Mouse (Mus musculus) limb, embryonic 14.5 days (tissue): ENCODE measurements around the gene Golgb1. TPM values are rescaled to one million over a fixed set of nuclear protein-coding genes. Genes with fewer than 3 reads are reported as not detected.
A peak's percentile ranks its signal among the peaks of the same experiment; 100 is the strongest.

Experiments used
- ATAC-seq: fragments of 200-750 bp; cut with Nextera tagmentation; 2 replicates; pipeline ENCODE4 v1.8.0; 2017; ENCODE audit warnings: low read depth, moderate number of reproducible peaks, moderate TSS enrichment; ENCODE audit not compliant: low FRiP score
- DNase-seq: peaks from one replicate; pipeline ENCODE4 v3.0.0-alpha.2; 2015; ENCODE audit warnings: low spot score
- H3K27ac ChIP-seq: fragments of 300-500 bp; sonication (generic); replicated peaks from 2 replicates; pipeline ENCODE4 v1.5.1; 2014; ENCODE audit warnings: low read depth, mild to moderate bottlenecking, low read length, moderate library complexity, mixed read lengths
- H3K27me3 ChIP-seq: fragments of 300-500 bp; sonication (generic); 2 replicates; pipeline ENCODE4 v1.6.1; 2014; ENCODE audit warnings: low read length, mixed read lengths; ENCODE audit not compliant: control insufficient read depth, insufficient read depth
- H3K36me3 ChIP-seq: fragments of 300-500 bp; sonication (generic); 2 replicates; pipeline ENCODE4 v1.6.1; 2014; ENCODE audit warnings: mild to moderate bottlenecking, low read length, moderate library complexity, mixed read lengths; ENCODE audit not compliant: control insufficient read depth, insufficient read depth
- H3K4me1 ChIP-seq: fragments of 300-500 bp; sonication (generic); 2 replicates; pipeline ENCODE4 v1.6.1; 2014; ENCODE audit warnings: antibody characterized with exemption, low read length, mixed read lengths; ENCODE audit not compliant: control insufficient read depth, insufficient read depth
- H3K4me2 ChIP-seq: fragments of 300-500 bp; sonication (generic); replicated peaks from 2 replicates; pipeline ENCODE4 v1.6.1; 2014; ENCODE audit warnings: low read depth, mild to moderate bottlenecking, low read length, moderate library complexity; ENCODE audit not compliant: severe bottlenecking
- H3K4me3 ChIP-seq: fragments of 300-500 bp; sonication (generic); replicated peaks from 2 replicates; pipeline ENCODE4 v1.5.1; 2014; ENCODE audit warnings: low read length
- H3K9ac ChIP-seq: fragments of 300-500 bp; sonication (generic); 2 replicates; pipeline ENCODE4 v1.6.1; 2014; ENCODE audit warnings: mild to moderate bottlenecking, low read depth, low read length, moderate library complexity; ENCODE audit not compliant: severe bottlenecking
- H3K9me3 ChIP-seq: fragments of 300-500 bp; sonication (generic); 2 replicates; pipeline ENCODE4 v1.6.1; 2016; ENCODE audit warnings: low read length; ENCODE audit not compliant: control insufficient read depth
- POLR2A ChIP-seq: fragments of 200-500 bp; IDR thresholded peaks from 2 replicates; pipeline ENCODE4 v1.8.0; 2012; ENCODE audit warnings: inconsistent platforms, mild to moderate bottlenecking, moderate library complexity, borderline replicate concordance; ENCODE audit not compliant: insufficient read depth, insufficient read length; ENCODE audit errors: extremely low read depth
- WGBS: fragments of 180-500 bp; shearing (Covaris S2); extraction: QIAGEN DNeasy Blood & Tissue Kit; methylation state at CpG from one replicate; pipeline ENCODE4 v1.1.7; 2014; 5-methylcytosine and 5-hydroxymethylcytosine counted together
- polyA plus RNA-seq, 2 experiments: library from polyadenylated mRNA; depleted of rRNA in 1 of 2; stranded (reverse) in 1 of 2; unstranded in 1 of 2; fragments of >200 nt; fragmentation: Nextera tagmentation in 1 of 2; extraction: Ambion mirVana in 1 of 2; gene quantifications; 2 replicates each; pipeline versions ENCODE4 v1.2.1 to v1.2.3; 2012 to 2014

Golgb1 gene
- polyA plus RNA-seq, 2 experiments: 52.4 to 123 TPM

DNA sequence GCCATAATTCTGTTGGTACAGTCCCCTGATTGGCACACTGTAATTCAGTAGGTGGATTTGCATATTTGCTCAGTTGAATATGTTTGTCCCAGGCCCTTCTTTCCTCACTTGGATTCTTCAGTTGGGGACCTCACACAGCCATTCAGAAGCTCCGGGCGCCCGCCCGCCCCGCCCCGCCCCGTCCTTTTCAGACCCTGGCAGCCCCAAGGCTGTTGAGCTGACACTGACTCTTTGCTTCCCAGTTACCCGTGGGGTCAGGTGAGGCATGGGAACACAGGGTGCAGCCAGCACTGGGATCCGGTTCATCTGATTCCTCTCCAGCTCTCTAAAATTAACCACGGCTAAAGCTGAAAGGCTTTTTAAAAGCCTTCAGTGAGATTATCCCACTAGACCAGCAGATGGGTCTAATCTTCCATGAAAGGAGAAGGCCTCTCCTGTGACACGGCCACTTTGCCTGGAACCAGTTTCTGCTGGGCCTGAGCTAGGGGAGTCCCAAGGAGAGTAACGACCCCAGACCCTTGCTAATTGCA is 70.0 kb downstream of the Golgb1 start:
- no peak overlapping the region for H3K4me2 ChIP-seq
- no peak overlapping the region for H3K9ac ChIP-seq
- H3K27ac ChIP-seq: no peak overlapping the region
- TF ChIP-seq POLR2A: no peak
- H3K36me3 ChIP-seq: no peaks in the 10 kb centered on the region
- peaks cover 4% of the 10 kb centered on the region; the same call in 1 of the 2 replicates for H3K4me1 ChIP-seq
- H3K4me3 ChIP-seq: no peak overlapping the region
- no peaks in the 10 kb centered on the region for H3K9me3 ChIP-seq
- no peaks in the 10 kb centered on the region for H3K27me3 ChIP-seq
- ATAC-seq: no peak
- no peak for DNase-seq
- WGBS: 48% methylated on average over 12 of the region's 12 CpGs

DNA sequence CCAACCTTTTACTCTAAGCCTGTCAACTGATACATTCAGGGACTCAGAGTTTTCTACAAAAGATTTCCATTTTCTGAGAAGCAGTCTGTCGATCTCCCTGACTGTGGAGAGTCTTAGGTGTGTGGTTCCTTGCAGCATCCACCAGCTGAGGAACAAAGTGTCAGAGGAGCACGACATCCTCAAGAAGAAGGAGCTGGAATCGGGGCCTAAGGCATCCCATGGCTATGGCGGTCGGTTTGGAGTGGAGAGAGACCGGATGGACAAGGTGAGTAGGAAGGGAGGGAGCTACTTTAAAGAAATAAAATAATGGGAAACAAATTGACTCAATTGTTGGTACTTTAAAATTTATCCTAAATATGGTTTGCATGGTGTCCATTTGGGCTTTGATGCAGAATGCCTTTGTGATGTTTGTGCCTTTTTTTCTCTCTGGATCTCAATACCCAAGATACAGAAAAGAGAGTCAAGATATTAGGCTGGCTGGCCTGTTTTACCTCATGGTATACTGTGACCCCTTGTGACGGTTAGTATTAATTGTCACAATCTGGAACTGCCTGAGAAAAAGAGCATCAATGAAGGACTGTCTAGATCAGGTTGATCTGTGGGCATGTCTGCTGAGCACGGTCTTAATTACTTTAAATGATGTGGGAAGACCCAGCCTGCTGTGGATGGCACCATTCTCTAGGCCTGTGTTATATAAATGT is 71.7 kb downstream of the Golgb1 start:
- H3K36me3 ChIP-seq: no peaks in the 10 kb centered on the region
- WGBS: 80% methylated on average over 8 of the region's 8 CpGs
- no peak overlapping the region for H3K9ac ChIP-seq
- H3K4me2 ChIP-seq: no peak overlapping the region
- ATAC-seq (no peak), DNase-seq (no peak)
- H3K27ac ChIP-seq: no peak overlapping the region
- H3K4me3 ChIP-seq: no peak overlapping the region
- H3K4me1 ChIP-seq: peaks cover 5% of the 10 kb centered on the region; the same call in 1 of the 2 replicates
- no peaks in the 10 kb centered on the region for H3K9me3 ChIP-seq
- no peaks in the 10 kb centered on the region for H3K27me3 ChIP-seq
- TF ChIP-seq POLR2A: no peak

DNA sequence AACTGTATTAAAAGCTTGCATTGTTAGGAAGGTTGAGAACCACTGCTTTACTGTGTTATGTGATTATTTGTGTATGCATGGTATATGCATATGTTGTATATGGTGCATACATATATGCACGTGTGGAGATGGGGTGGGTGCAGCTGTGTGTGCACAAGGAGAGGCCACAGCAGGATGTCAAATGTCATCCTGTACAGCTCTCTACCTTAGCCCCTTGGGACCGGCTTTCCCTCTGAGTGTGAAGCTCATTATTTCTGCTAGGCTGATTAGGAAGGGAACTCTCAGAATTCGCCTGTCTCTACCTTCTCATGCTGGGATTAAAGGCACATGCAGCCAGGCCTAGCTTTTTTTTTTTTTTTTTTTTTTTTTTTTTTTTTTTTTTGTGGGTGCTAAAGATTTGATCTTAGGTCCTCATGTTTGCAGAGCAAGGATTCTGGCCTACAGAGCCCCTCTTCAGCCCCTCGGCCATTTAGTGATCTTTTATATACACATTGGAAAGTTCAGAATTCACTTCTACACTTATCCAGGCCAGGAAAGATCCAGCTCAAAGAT is 72.8 kb downstream of the Golgb1 start:
- TF ChIP-seq POLR2A: no peak
- Histone ChIP-seq H3K9me3 (no peaks in the 10 kb centered on the region), H3K27ac (no peak overlapping the region), H3K4me3 (no peak overlapping the region), H3K36me3 (no peaks in the 10 kb centered on the region), H3K9ac (no peak overlapping the region), H3K4me2 (no peak overlapping the region), H3K27me3 (no peaks in the 10 kb centered on the region), H3K4me1 (0 out of 2 replicates have a peak, but pooled peaks cover 5% of the 10 kb centered on the region)
- DNase-seq (no peak), ATAC-seq (no peak)
- WGBS: 65% methylated on average over 4 of the region's 4 CpGs

DNA sequence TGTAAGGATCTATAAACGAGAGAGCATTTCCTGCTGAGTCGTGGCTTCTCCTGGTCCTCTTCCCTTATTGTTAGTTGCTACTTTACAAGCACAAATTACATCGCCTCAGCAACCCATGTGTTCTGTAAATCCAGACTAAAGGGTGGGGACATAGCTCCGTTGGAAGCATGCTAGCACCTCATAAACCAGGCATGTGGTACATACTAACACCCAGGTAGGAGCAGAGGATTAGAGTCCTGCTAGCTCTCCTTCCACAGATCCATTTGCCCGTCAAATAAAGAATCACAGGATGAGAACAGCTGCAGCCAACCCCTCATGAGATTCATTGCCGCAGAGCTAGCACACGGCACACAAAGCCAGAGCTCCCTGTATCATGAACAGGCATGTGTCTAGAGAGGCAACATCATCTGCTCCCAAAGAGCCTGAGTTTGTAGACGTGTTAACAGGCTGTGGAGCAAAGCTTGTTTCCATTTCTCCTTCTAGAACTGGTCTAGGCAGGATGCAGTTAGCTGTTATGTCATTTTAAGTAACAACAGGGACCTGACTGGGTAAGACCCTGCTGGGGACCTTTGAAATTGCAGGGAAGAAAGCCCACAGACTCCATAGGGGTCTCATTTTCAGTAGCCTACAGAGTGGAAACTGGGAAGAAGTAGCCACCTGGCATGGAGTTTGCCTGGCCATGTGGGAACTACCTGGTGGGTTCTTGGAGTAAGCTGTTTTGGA is 74.8 kb downstream of the Golgb1 start:
- Histone ChIP-seq H3K4me2 (no peak overlapping the region), H3K4me3 (no peak overlapping the region), H3K36me3 (no peaks in the 10 kb centered on the region), H3K9me3 (no peaks in the 10 kb centered on the region), H3K9ac (no peak overlapping the region), H3K27me3 (no peaks in the 10 kb centered on the region), H3K4me1 (0 out of 2 replicates have a peak, but pooled peaks cover 5% of the 10 kb centered on the region), H3K27ac (no peak overlapping the region)
- ATAC-seq: peak; percentile 78
- 19% methylated on average over 8 of the region's 8 CpGs for WGBS
- DNase-seq: peak; percentile 15
- TF ChIP-seq POLR2A: no peak

DNA sequence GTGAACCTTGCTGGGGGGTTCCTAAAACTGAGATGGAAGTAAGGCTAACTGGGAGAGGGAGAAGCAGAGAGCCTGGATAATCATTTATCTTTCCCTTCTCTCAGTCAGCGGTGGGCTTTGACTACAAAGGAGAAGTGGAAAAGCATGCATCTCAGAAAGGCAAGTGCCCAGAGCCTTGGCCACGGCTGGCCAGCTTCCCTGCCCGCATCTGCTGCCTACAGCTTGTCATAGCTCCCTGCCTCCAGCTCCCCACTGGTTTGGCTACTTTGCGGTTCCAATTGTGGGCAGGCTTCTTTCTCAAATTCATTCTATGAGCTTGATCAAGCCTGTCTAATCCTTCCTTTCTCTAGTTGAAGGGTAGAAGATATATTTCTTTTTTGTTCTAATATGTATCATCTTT is 76.1 kb downstream of the Golgb1 start:
- no peak for TF ChIP-seq POLR2A
- no peaks in the 10 kb centered on the region for H3K36me3 ChIP-seq
- no peak for DNase-seq

More for the DNA sequence above, 76.1 kb downstream of the Golgb1 start:
- no peak for ATAC-seq
- no peak overlapping the region for H3K27ac ChIP-seq
- H3K4me2 ChIP-seq: no peak overlapping the region
- H3K9ac ChIP-seq: no peak overlapping the region
- H3K27me3 ChIP-seq: no peaks in the 10 kb centered on the region
- 79% methylated on average over 4 of the region's 4 CpGs for WGBS
- H3K9me3 ChIP-seq: no peaks in the 10 kb centered on the region
- 0 out of 2 replicates have a peak, but pooled peaks cover 5% of the 10 kb centered on the region for H3K4me1 ChIP-seq
- H3K4me3 ChIP-seq: no peak overlapping the region
